Mouse (Mus musculus): Measurements from ENCODE around the gene Olfr312. TPM values are rescaled to one million over a fixed set of nuclear protein-coding genes. Genes with fewer than 3 reads are reported as not detected.

Gene Olfr312
- total and polyA plus RNA-seq, 2 experiments from 2014 or later, result not detected

DNA sequence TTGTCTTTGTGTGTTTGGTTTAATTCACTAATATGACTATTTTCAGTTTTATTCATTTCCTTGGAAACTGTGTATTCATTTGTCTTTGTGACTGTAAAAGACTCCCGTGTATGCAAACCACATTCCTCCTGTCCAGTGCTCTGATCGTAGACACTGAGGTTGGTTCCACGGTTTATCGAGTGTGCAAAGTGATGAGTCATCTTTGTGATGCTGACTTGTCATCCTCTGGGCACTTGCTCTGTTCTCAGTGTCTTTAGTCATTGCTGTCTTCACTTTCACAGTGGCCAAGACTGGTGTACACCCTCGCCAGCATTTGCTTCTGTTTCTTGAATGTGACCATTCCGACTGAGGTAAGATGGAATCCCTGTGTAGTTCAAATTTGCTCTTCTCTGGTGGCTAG, 38.4 kb upstream of the Olfr312 start:
- no peaks in the 10 kb centered on the region for H3K27me3 ChIP-seq (ENCODE audit: insufficient read depth, low read length)
- no peaks in the 10 kb centered on the region for H3K4me1 ChIP-seq (ENCODE audit: insufficient read depth, low read length)
- WGBS, result 82% methylated on average over 6 of the region's 6 CpGs
- no peak overlapping the region for H3K4me3 ChIP-seq (ENCODE audit: low read length)
- no peaks in the 10 kb centered on the region for H3K36me3 ChIP-seq (ENCODE audit: insufficient read depth, low read length)
- no peak for TF ChIP-seq CTCF (IDR thresholded peaks at IDR 0.05; ENCODE audit: low read depth)
- ATAC-seq (no peak), DNase-seq (ENCODE audit: low spot score) (no peak)
- no peaks in the 10 kb centered on the region for H3K9me3 ChIP-seq (ENCODE audit: low read length)
- no peak overlapping the region for H3K27ac ChIP-seq
- no peak overlapping the region for H3K9ac ChIP-seq (replicated peaks; ENCODE audit: low read length)
- H3K4me2 ChIP-seq (ENCODE audit: low read depth, low read length), result no peak overlapping the region

- Histone ChIP-seq H3K9ac (replicated peaks; ENCODE audit: low read length) (no peak overlapping the region), H3K4me1 (ENCODE audit: insufficient read depth, low read length) (no peaks in the 10 kb centered on the region), H3K4me2 (ENCODE audit: low read depth, low read length) (no peak overlapping the region), H3K27me3 (ENCODE audit: insufficient read depth, low read length) (no peaks in the 10 kb centered on the region), H3K27ac (no peak overlapping the region), H3K9me3 (ENCODE audit: low read length) (no peaks in the 10 kb centered on the region), H3K36me3 (ENCODE audit: insufficient read depth, low read length) (no peaks in the 10 kb centered on the region), H3K4me3 (ENCODE audit: low read length) (no peak overlapping the region)
- ATAC-seq (no peak), DNase-seq (ENCODE audit: low spot score) (no peak)
- no peak for TF ChIP-seq CTCF (IDR thresholded peaks at IDR 0.05; ENCODE audit: low read depth)
- WGBS, result 97% methylated on average over 2 of the region's 2 CpGs
These were observed 33.2 kb upstream of the Olfr312 start for GRCm38 (mm10) chr11:58795856-58796255.

GRCm38 (mm10) chr11:58796850-58797249, 32.2 kb upstream of the Olfr312 start:
- DNase-seq (ENCODE audit: low spot score), result no peak

GRCm38 (mm10) chr11:58799747-58800146, 29.3 kb upstream of the Olfr312 start:
- TF ChIP-seq CTCF (IDR thresholded peaks at IDR 0.05; ENCODE audit: low read depth), result no peak
- WGBS, result 78% methylated on average over 5 of the region's 5 CpGs
- Histone ChIP-seq H3K4me1 (ENCODE audit: insufficient read depth, low read length) (0 out of 2 replicates have a peak, but pooled peaks cover 8% of the 10 kb centered on the region), H3K9ac (replicated peaks; ENCODE audit: low read length) (no peak overlapping the region), H3K9me3 (ENCODE audit: low read length) (no peaks in the 10 kb centered on the region), H3K36me3 (ENCODE audit: insufficient read depth, low read length) (no peaks in the 10 kb centered on the region), H3K27me3 (ENCODE audit: insufficient read depth, low read length) (no peaks in the 10 kb centered on the region), H3K4me2 (ENCODE audit: low read depth, low read length) (no peak overlapping the region), H3K27ac (no peak overlapping the region), H3K4me3 (ENCODE audit: low read length) (no peak overlapping the region)
- ATAC-seq (no peak), DNase-seq (ENCODE audit: low spot score) (no peak)

More at GRCm38 (mm10) chr11:58796850-58797249, 32.2 kb upstream of the Olfr312 start:
- H3K36me3 ChIP-seq (ENCODE audit: insufficient read depth, low read length), result no peaks in the 10 kb centered on the region
- no peaks in the 10 kb centered on the region for H3K9me3 ChIP-seq (ENCODE audit: low read length)
- no peak overlapping the region for H3K4me3 ChIP-seq (ENCODE audit: low read length)
- H3K9ac ChIP-seq (replicated peaks; ENCODE audit: low read length), result no peak overlapping the region
- ATAC-seq, result no peak
- no peak overlapping the region for H3K4me2 ChIP-seq (ENCODE audit: low read depth, low read length)
- 65% methylated on average over 7 of the region's 7 CpGs for WGBS
- 0 out of 2 replicates have a peak, but pooled peaks cover 6% of the 10 kb centered on the region for H3K4me1 ChIP-seq (ENCODE audit: insufficient read depth, low read length)
- no peaks in the 10 kb centered on the region for H3K27me3 ChIP-seq (ENCODE audit: insufficient read depth, low read length)
- H3K27ac ChIP-seq, result no peak overlapping the region
- TF ChIP-seq CTCF (IDR thresholded peaks at IDR 0.05; ENCODE audit: low read depth), result no peak

DNA sequence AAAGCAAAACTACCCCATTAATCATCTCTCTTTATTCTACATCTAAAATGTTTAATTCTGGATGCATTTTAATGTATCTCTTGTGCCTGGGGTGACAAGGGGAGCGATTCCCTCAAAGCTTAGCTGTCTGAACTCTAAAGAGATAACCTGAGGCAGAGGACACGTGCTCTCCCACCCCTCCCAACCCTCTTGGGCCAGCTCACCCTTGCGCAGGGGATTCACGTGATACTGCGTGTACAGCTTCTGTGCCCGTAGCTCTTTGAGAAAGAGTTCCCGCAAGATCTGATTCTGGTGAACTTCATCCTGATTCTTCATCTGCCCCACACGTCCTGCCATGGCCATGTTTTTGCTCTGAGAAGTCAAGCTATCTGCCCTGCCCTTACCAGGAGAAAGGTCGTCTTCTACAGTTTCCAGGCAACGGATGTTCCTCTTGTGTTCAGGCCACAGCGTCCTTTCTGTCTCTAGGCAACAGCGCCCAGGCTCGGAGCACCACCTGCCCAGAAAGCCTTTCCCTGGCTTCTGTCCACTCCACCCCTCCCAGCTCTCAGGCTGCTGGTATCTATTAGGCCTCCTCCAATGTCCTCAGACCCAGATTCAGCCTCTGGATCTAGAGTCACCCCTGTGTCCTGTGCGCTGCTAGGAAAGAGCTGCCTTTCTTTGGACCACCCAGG, 27.3 kb upstream of the Olfr312 start, which contains the start of gene Fam183b:
Gene Fam183b, minus strand, starts transcription at position 403 of the 671 bp plus-strand sequence.
- ATAC-seq (peak; percentile 84), DNase-seq (ENCODE audit: low spot score) (peak; percentile 77)
- no peaks in the 10 kb centered on the region for H3K36me3 ChIP-seq (ENCODE audit: insufficient read depth, low read length)
- H3K4me1 ChIP-seq (ENCODE audit: insufficient read depth, low read length), result 0 out of 2 replicates have a peak, but pooled peaks cover 8% of the 10 kb centered on the region
- H3K4me3 ChIP-seq (ENCODE audit: low read length), result no peak within 1 kb of the TSS
- H3K4me2 ChIP-seq (ENCODE audit: low read depth, low read length), result peak within 1 kb of the TSS; percentile 33
- no peaks in the 10 kb centered on the region for H3K9me3 ChIP-seq (ENCODE audit: low read length)
- TF ChIP-seq CTCF (IDR thresholded peaks at IDR 0.05; ENCODE audit: low read depth), result no peak
- no peak within 1 kb of the TSS for H3K27ac ChIP-seq
- H3K27me3 ChIP-seq (ENCODE audit: insufficient read depth, low read length), result no peaks in the 10 kb centered on the region
- no peak within 1 kb of the TSS for H3K9ac ChIP-seq (replicated peaks; ENCODE audit: low read length)
- WGBS, result 22% methylated on average over 14 of the region's 14 CpGs

GRCm38 (mm10) chr11:58803871-58804270, 25.2 kb upstream of the Olfr312 start:
- DNase-seq (ENCODE audit: low spot score) (no peak), ATAC-seq (no peak)
- H3K9ac ChIP-seq (replicated peaks; ENCODE audit: low read length), result no peak overlapping the region
- H3K4me3 ChIP-seq (ENCODE audit: low read length), result no peak overlapping the region
- H3K27ac ChIP-seq, result no peak overlapping the region
- no peaks in the 10 kb centered on the region for H3K9me3 ChIP-seq (ENCODE audit: low read length)
- no peaks in the 10 kb centered on the region for H3K27me3 ChIP-seq (ENCODE audit: insufficient read depth, low read length)
- H3K4me2 ChIP-seq (ENCODE audit: low read depth, low read length), result no peak overlapping the region
- no peak for TF ChIP-seq CTCF (IDR thresholded peaks at IDR 0.05; ENCODE audit: low read depth)
- 0 out of 2 replicates have a peak, but pooled peaks cover 8% of the 10 kb centered on the region for H3K4me1 ChIP-seq (ENCODE audit: insufficient read depth, low read length)
- no peaks in the 10 kb centered on the region for H3K36me3 ChIP-seq (ENCODE audit: insufficient read depth, low read length)
- whole genome bisulfite sequencing, result 76% methylated on average over 4 of the region's 4 CpGs

DNA sequence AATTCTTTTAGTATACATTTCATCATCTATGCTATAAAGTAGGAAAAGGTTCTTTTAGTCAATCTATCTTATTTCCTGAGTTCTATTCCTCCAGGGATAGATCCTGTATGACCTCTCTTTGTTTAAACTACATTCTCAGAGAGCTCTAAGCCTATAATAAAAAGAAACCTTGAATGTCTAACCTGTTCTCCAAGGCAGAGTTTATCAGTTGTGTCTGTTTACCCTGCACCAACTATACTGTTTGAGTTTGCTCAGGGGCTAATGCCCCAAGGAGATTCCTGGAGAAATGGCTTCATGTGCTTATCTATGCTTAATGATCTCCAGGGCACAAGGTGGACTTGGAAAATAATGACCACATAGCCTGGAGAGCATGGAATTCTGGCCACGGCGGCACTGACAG, 24.6 kb upstream of the Olfr312 start:
- 77% methylated on average over 2 of the region's 2 CpGs for WGBS
- Histone ChIP-seq H3K4me1 (ENCODE audit: insufficient read depth, low read length) (0 out of 2 replicates have a peak, but pooled peaks cover 8% of the 10 kb centered on the region), H3K4me2 (ENCODE audit: low read depth, low read length) (no peak overlapping the region), H3K9me3 (ENCODE audit: low read length) (no peaks in the 10 kb centered on the region), H3K4me3 (ENCODE audit: low read length) (no peak overlapping the region), H3K27ac (no peak overlapping the region), H3K9ac (replicated peaks; ENCODE audit: low read length) (no peak overlapping the region), H3K27me3 (ENCODE audit: insufficient read depth, low read length) (no peaks in the 10 kb centered on the region), H3K36me3 (ENCODE audit: insufficient read depth, low read length) (no peaks in the 10 kb centered on the region)
- DNase-seq (ENCODE audit: low spot score), result no peak
- TF ChIP-seq CTCF (IDR thresholded peaks at IDR 0.05; ENCODE audit: low read depth), result no peak
- no peak for ATAC-seq

Measured in hindbrain, postnatal 0 days (tissue).